36 mouse cellular contexts compared by ENCODE assay signal in the genomic region with DNA sequence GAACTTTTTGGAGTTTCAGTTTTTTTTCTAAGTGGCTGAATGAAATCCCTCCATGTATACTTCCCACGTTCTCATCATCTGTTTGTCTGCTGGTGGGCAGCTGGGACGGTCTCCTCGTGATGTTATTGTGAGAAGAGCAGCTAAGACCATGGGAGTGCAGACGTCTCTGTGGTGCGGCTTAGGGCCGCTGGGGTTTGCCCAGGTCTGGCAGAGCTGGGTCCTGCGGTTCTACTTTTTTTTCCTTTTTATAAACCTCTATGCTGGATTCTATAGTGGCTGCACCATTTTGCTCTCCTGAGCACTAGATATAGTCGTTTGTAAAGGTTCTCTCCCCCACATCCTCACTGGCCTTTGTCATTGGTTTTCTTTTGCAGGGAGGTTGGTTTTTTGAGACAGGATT. TPM values are rescaled to one million over a fixed set of nuclear protein-coding genes. Genes with fewer than 3 reads are reported as not detected.
"Had no signal": no experiment of that assay in that cellular context is flagged by ENCODE, and none has a peak within 500 bp of the region (broad histone marks: within the 10 kb centered on the region; RNA-seq: fewer than 3 reads in every experiment).

No protein-coding gene starts in this region.

- H3K4me3 ChIP-seq: embryonic facial prominence, embryonic 10.5 days; embryonic facial prominence, embryonic 12.5 days; embryonic facial prominence, embryonic 13.5 days; embryonic facial prominence, embryonic 15.5 days; erythroblast, embryonic 14.5 days; forebrain, embryonic 10.5 days; forebrain, embryonic 12.5 days; forebrain, embryonic 13.5 days; forebrain, embryonic 15.5 days; gastrocnemius, adult 2 months; heart, adult 2 months; heart, embryonic 10.5 days had no signal

- H3K36me3 ChIP-seq: embryonic facial prominence, embryonic 10.5 days; embryonic facial prominence, embryonic 12.5 days; embryonic facial prominence, embryonic 13.5 days; embryonic facial prominence, embryonic 15.5 days; forebrain, embryonic 10.5 days; forebrain, embryonic 12.5 days; forebrain, embryonic 15.5 days; heart, embryonic 10.5 days had no signal

- DNase-seq: cerebellum, adult 9-10 months; cerebellum, postnatal 25 days; cerebellum, postnatal 36 days; embryo, embryonic 11 days; forebrain, postnatal 0 days; gastrocnemius, adult 2 months; gastrocnemius, postnatal 10 days; gastrocnemius, postnatal 14 days; gastrocnemius, postnatal 25 days; gastrocnemius, postnatal 36 days; heart, adult 11 months; heart, adult 18-20 months; heart, adult 2 months had no signal

- H3K9ac ChIP-seq: embryonic facial prominence, embryonic 12.5 days; embryonic facial prominence, embryonic 13.5 days; embryonic facial prominence, embryonic 15.5 days; forebrain, embryonic 12.5 days; forebrain, embryonic 13.5 days; forebrain, embryonic 15.5 days; forebrain, postnatal 0 days had no signal

- H3K4me2 ChIP-seq: embryonic facial prominence, embryonic 12.5 days; embryonic facial prominence, embryonic 13.5 days; embryonic facial prominence, embryonic 15.5 days; forebrain, embryonic 12.5 days; forebrain, embryonic 13.5 days; forebrain, embryonic 15.5 days had no signal

- H3K27me3 ChIP-seq: embryonic facial prominence, embryonic 12.5 days; embryonic facial prominence, embryonic 13.5 days; embryonic facial prominence, embryonic 15.5 days; forebrain, embryonic 12.5 days; forebrain, embryonic 13.5 days; forebrain, embryonic 15.5 days had no signal

- H3K4me1 ChIP-seq: embryonic facial prominence, embryonic 10.5 days; embryonic facial prominence, embryonic 12.5 days; embryonic facial prominence, embryonic 13.5 days; embryonic facial prominence, embryonic 15.5 days; forebrain, embryonic 10.5 days; forebrain, embryonic 12.5 days; forebrain, embryonic 13.5 days; forebrain, embryonic 15.5 days; heart, embryonic 10.5 days had no signal

- H3K9me3 ChIP-seq: embryonic facial prominence, embryonic 10.5 days; embryonic facial prominence, embryonic 13.5 days; embryonic facial prominence, embryonic 15.5 days; forebrain, embryonic 13.5 days; forebrain, embryonic 15.5 days; heart, embryonic 10.5 days had no signal

- H3K27ac ChIP-seq: embryonic facial prominence, embryonic 10.5 days; embryonic facial prominence, embryonic 12.5 days; embryonic facial prominence, embryonic 13.5 days; embryonic facial prominence, embryonic 15.5 days; forebrain, embryonic 10.5 days; forebrain, embryonic 12.5 days; forebrain, embryonic 13.5 days; forebrain, embryonic 15.5 days; gastrocnemius, adult 2 months; heart, adult 2 months; heart, embryonic 10.5 days had no signal

RNA-seq across cellular contexts. Expression of gene Ifnl2, which starts 1.2 kb away (rescaled TPM):
- total RNA-seq: common myeloid progenitor, adult 5-6 weeks; forebrain, postnatal 0 days; gastrocnemius, adult 18-20 months; gastrocnemius, adult 2 months; gastrocnemius, adult 8-10 months; gastrocnemius, postnatal 10 days; gastrocnemius, postnatal 14 days; gastrocnemius, postnatal 25 days; gastrocnemius, postnatal 36 days; granulocyte monocyte progenitor cell, adult 5-6 weeks; heart, adult 18-20 months; heart, adult 2 months; heart, adult 8-10 months had no signal
- polyA plus RNA-seq: cortical plate, adult 2 months; embryonic facial prominence, embryonic 10.5 days; embryonic facial prominence, embryonic 11.5 days; embryonic facial prominence, embryonic 12.5 days; embryonic facial prominence, embryonic 13.5 days; embryonic facial prominence, embryonic 14.5 days; embryonic facial prominence, embryonic 15.5 days; erythroblast, embryonic 14.5 days; forebrain, embryonic 10.5 days; forebrain, embryonic 11.5 days; forebrain, embryonic 12.5 days; forebrain, embryonic 13.5 days; forebrain, embryonic 14.5 days; forebrain, embryonic 15.5 days; forebrain, embryonic 16.5 days; forebrain, postnatal 0 days; frontal cortex, adult 2 months; gonadal fat pad, adult 2 months; heart, adult 2 months; heart, embryonic 10.5 days had no signal

RNA-seq across cellular contexts. Expression of gene Ifnl3, which starts 11.2 kb away (rescaled TPM):
- total RNA-seq: common myeloid progenitor, adult 5-6 weeks; forebrain, postnatal 0 days; gastrocnemius, adult 18-20 months; gastrocnemius, adult 2 months; gastrocnemius, adult 8-10 months; gastrocnemius, postnatal 10 days; gastrocnemius, postnatal 14 days; gastrocnemius, postnatal 25 days; gastrocnemius, postnatal 36 days; granulocyte monocyte progenitor cell, adult 5-6 weeks; heart, adult 18-20 months; heart, adult 2 months; heart, adult 8-10 months had no signal
- polyA plus RNA-seq: cortical plate, adult 2 months; embryonic facial prominence, embryonic 10.5 days; embryonic facial prominence, embryonic 11.5 days; embryonic facial prominence, embryonic 12.5 days; embryonic facial prominence, embryonic 13.5 days; embryonic facial prominence, embryonic 14.5 days; embryonic facial prominence, embryonic 15.5 days; erythroblast, embryonic 14.5 days; forebrain, embryonic 10.5 days; forebrain, embryonic 11.5 days; forebrain, embryonic 12.5 days; forebrain, embryonic 13.5 days; forebrain, embryonic 14.5 days; forebrain, embryonic 15.5 days; forebrain, embryonic 16.5 days; forebrain, postnatal 0 days; frontal cortex, adult 2 months; gonadal fat pad, adult 2 months; heart, adult 2 months; heart, embryonic 10.5 days had no signal

RNA-seq across cellular contexts. Expression of gene Sycn, which starts 29.2 kb away (rescaled TPM):
- total RNA-seq: common myeloid progenitor, adult 5-6 weeks; forebrain, postnatal 0 days; gastrocnemius, adult 18-20 months; gastrocnemius, adult 2 months; gastrocnemius, adult 8-10 months; gastrocnemius, postnatal 10 days; gastrocnemius, postnatal 14 days; gastrocnemius, postnatal 25 days; gastrocnemius, postnatal 36 days; granulocyte monocyte progenitor cell, adult 5-6 weeks; heart, adult 18-20 months; heart, adult 2 months; heart, adult 8-10 months had no signal
- polyA plus RNA-seq: cortical plate, adult 2 months; embryonic facial prominence, embryonic 10.5 days; embryonic facial prominence, embryonic 11.5 days; embryonic facial prominence, embryonic 12.5 days; embryonic facial prominence, embryonic 13.5 days; embryonic facial prominence, embryonic 14.5 days; embryonic facial prominence, embryonic 15.5 days; erythroblast, embryonic 14.5 days; forebrain, embryonic 10.5 days; forebrain, embryonic 11.5 days; forebrain, embryonic 12.5 days; forebrain, embryonic 13.5 days; forebrain, embryonic 14.5 days; forebrain, embryonic 15.5 days; forebrain, embryonic 16.5 days; forebrain, postnatal 0 days; frontal cortex, adult 2 months; heart, adult 2 months; heart, embryonic 10.5 days had no signal

RNA-seq across cellular contexts. Expression of gene Nccrp1, which starts 35.6 kb away (rescaled TPM):
- total RNA-seq: gastrocnemius, adult 18-20 months; gastrocnemius, adult 2 months; gastrocnemius, adult 8-10 months; gastrocnemius, postnatal 10 days; gastrocnemius, postnatal 14 days; gastrocnemius, postnatal 25 days; gastrocnemius, postnatal 36 days; granulocyte monocyte progenitor cell, adult 5-6 weeks; heart, adult 18-20 months; heart, adult 2 months; heart, adult 8-10 months had no signal
- polyA plus RNA-seq: embryonic facial prominence, embryonic 10.5 days; embryonic facial prominence, embryonic 11.5 days; embryonic facial prominence, embryonic 12.5 days; forebrain, embryonic 10.5 days; forebrain, embryonic 11.5 days; forebrain, embryonic 12.5 days; forebrain, embryonic 13.5 days; forebrain, embryonic 14.5 days; forebrain, embryonic 15.5 days; forebrain, embryonic 16.5 days; forebrain, postnatal 0 days; heart, adult 2 months; heart, embryonic 10.5 days had no signal
